Mouse (Mus musculus): Measurements from ENCODE around the gene Slc25a35.
A peak's percentile ranks its signal among the peaks of the same experiment; 100 is the strongest.
"Not testable (repeated sequence)": the region's sequence is repeated elsewhere in the genome, so short reads cannot be mapped to it uniquely, and the experiment has no call there.

The Slc25a35 gene

GRCm38 (mm10) chr11:68962159-68962558, 5.8 kb upstream of the Slc25a35 start:
- DNase-seq: not testable (repeated sequence)

GRCm38 (mm10) chr11:68963405-68963804, 4.5 kb upstream of the Slc25a35 start:
- DNase-seq: no peak

GRCm38 (mm10) chr11:68965050-68965449, 2.9 kb upstream of the Slc25a35 start:
- DNase-seq: no peak

GRCm38 (mm10) chr11:68965845-68966244, 2.1 kb upstream of the Slc25a35 start:
- DNase-seq: no peak

- DNase-seq: no peak
Measured at GRCm38 (mm10) chr11:68966554-68966953, 1.4 kb upstream of the Slc25a35 start.

GRCm38 (mm10) chr11:68968752-68969151, 821 bp downstream of the Slc25a35 start:
- no peak for DNase-seq

GRCm38 (mm10) chr11:68970232-68970631, 2.3 kb downstream of the Slc25a35 start:
- DNase-seq: no peak

GRCm38 (mm10) chr11:68973250-68974058, 5.5 kb downstream of the Slc25a35 start:
- DNase-seq: peak; percentile 79

GRCm38 (mm10) chr11:68974059-68974450, 6.1 kb downstream of the Slc25a35 start:
- no peak for DNase-seq

GRCm38 (mm10) chr11:68975085-68975484, 7.2 kb downstream of the Slc25a35 start, which contains the start of gene Rangrf:
TSS of gene Rangrf (minus strand) at chr11:68975185.
- no peak for DNase-seq

- DNase-seq: no peak
Measured at GRCm38 (mm10) chr11:68975601-68976000, 7.7 kb downstream of the Slc25a35 start.

GRCm38 (mm10) chr11:68979320-68979733, 11.4 kb downstream of the Slc25a35 start:
- peak; percentile 30 for DNase-seq

GRCm38 (mm10) chr11:68980919-68981318, 13.0 kb downstream of the Slc25a35 start:
- no peak for DNase-seq

- peak; percentile 59 for DNase-seq
Measured at GRCm38 (mm10) chr11:68982639-68983369, 14.9 kb downstream of the Slc25a35 start.

- no peak for DNase-seq
Measured at GRCm38 (mm10) chr11:68987365-68987882, 19.5 kb downstream of the Slc25a35 start.

GRCm38 (mm10) chr11:68988341-68988740, 20.4 kb downstream of the Slc25a35 start:
- no peak for DNase-seq

GRCm38 (mm10) chr11:68993122-68993521, 25.2 kb downstream of the Slc25a35 start:
- no peak for DNase-seq

GRCm38 (mm10) chr11:68994377-68994776, 26.4 kb downstream of the Slc25a35 start:
- DNase-seq: no peak

- no peak for DNase-seq
Measured at GRCm38 (mm10) chr11:68997080-68997479, 29.1 kb downstream of the Slc25a35 start.

GRCm38 (mm10) chr11:69002782-69003181, 34.9 kb downstream of the Slc25a35 start:
- not testable (repeated sequence) for DNase-seq

- DNase-seq: no peak
Measured at GRCm38 (mm10) chr11:69003592-69003991, 35.7 kb downstream of the Slc25a35 start.

- no peak for DNase-seq
Measured at GRCm38 (mm10) chr11:69005193-69005592, 37.3 kb downstream of the Slc25a35 start.

GRCm38 (mm10) chr11:69006575-69006974, 38.6 kb downstream of the Slc25a35 start:
- not testable (repeated sequence) for DNase-seq

Data from right cerebral cortex, postnatal 25 days (tissue).